Mouse (Mus musculus): ENCODE data around the gene Coro2a. TPM values are rescaled to one million over a fixed set of nuclear protein-coding genes. Genes with fewer than 3 reads are reported as not detected.

Gene Coro2a
- polyA plus RNA-seq, 2 experiments from 2014 or later = 104 to 110 TPM

DNA sequence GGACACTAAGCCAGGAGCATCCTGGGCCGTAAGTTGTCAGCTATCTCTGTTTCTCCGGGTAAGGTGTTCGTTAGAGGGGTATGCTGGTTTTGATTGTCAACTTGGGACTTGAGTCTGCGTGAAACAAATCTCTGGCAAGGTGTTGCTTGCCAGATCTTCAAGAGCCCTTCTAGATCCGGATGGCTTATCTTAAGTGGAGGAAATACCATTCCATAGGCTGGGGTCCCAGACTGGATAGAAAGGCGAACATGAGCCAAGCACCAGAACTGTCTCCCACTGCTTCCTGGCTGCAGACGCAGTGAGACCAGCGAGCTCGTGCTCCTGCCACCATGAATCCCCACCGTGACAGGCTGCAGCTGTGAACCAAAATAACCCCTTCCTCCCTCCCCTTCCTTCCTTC, 80.5 kb downstream of the Coro2a start:
- ATAC-seq = no peak

- ATAC-seq = no peak
Observed at GRCm38 (mm10) chr4:46520491-46520890, 81.5 kb downstream of the Coro2a start.

- peak; percentile 83 for ATAC-seq
Observed at GRCm38 (mm10) chr4:46507736-46508460, 94.1 kb downstream of the Coro2a start.

- peak; percentile 77 for ATAC-seq
Observed at GRCm38 (mm10) chr4:46506801-46507610, 95.0 kb downstream of the Coro2a start.

DNA sequence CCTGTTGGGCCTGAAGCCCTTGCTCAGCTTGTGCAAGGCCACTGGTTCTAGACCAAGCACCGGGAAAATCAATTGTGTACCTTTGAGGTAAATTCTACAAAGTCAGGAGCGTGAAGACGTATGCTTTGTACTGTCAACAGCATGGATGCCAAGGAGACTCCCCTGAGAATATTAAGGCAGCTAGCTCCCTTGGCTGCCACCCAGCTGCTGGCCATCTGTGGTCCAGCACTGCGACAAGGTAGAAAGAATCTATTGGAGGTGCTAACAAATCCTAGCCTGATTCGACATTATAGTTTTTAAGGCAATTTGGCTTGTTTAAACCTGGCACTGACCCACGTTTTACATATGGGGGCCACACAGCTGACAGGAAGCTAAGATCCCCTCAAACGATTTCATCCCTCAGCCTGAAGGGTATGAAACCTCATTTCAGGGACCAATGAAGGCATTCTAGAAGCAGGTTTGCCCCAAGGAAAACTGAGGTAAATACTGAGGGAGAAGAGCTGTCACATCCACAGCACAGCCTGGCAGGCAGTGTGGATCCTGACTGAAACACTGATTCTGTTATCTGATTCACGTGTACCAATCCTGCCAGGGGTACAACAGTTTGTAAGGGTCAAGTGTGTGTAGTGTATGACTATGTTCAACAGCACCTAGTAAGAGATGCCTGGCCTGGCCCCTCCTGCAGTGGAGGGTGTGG, 96.5 kb downstream of the Coro2a start:
- ATAC-seq = no peak

GRCm38 (mm10) chr4:46503881-46504280, 98.1 kb downstream of the Coro2a start:
- ATAC-seq = no peak

- no peak for ATAC-seq
Observed at GRCm38 (mm10) chr4:46502606-46503502, 99.1 kb downstream of the Coro2a start.

- ATAC-seq = peak; percentile 21
Observed at GRCm38 (mm10) chr4:46498976-46499375, 103.0 kb downstream of the Coro2a start.

GRCm38 (mm10) chr4:46498511-46498910, 103.5 kb downstream of the Coro2a start:
- no peak for ATAC-seq

GRCm38 (mm10) chr4:46497286-46497892, 104.6 kb downstream of the Coro2a start:
- ATAC-seq = peak; percentile 84

- no peak for ATAC-seq
Observed at GRCm38 (mm10) chr4:46495543-46495942, 106.5 kb downstream of the Coro2a start.

GRCm38 (mm10) chr4:46493071-46493470, 108.9 kb downstream of the Coro2a start:
- ATAC-seq = no peak

DNA sequence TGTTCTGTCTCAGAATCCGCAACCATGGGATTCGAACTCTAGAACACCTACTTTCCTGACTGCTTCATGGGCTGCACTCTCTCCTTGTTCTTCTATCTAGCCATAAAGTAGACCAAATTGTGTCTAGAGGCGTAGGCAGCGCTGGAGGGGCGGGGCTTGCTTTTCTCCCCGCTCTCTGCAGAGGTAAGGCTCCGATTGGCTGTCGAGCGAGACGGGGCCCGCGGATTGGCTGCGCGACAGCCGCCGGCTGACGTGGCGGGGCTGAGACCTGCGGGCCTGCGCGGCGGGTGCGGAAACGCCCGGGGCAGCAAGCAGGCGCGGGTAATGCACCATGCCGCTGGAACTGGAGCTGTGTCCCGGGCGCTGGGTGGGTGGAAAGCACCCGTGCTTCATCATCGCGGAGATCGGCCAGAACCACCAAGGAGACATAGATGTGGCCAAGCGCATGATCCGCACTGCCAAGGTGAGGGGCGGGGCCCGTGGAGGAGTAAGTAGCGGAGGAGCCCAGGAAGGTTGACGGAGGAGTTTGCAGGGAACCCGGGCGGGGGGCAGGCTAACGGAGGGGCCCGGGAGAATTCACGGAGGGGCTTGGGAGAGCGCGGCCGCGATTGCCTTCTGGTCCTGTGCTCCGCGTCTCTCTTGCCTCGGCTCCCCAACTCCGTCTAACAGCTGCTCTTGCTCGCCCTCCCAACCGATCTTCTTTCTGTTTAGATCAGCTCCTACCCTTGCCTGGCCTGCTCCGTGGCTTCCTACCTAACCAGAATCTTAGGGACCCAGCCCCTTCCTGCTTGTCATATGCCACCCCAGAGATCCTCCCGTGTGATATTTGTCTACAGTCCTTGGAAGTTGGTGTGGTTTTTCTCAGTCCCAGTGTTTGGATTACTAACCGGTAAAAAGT, 112.7 kb downstream of the Coro2a start, which contains the start of gene Nans:
Gene Nans, plus strand, starts transcription at position 221 of the 898 bp plus-strand sequence.
- peak; percentile 89 for ATAC-seq

GRCm38 (mm10) chr4:46487348-46487747, 114.7 kb downstream of the Coro2a start:
- no peak for ATAC-seq

Other genes starting within 250 kb of the Coro2a start
- 10 to 100 TPM; 20.9 TPM for gene Trmo, start 212.8 kb downstream of the Coro2a start, polyA plus RNA-seq (2017; shearing (Covaris generic))
- gene Hemgn, start 188.7 kb downstream of the Coro2a start, polyA plus RNA-seq (2017; shearing (Covaris generic)) = under 1 TPM in 1 of 2 experiments, not detected in 1; 0.36 TPM
- 10 to 100 TPM; 36.6 to 47.9 TPM for gene Anp32b, start 151.3 kb downstream of the Coro2a start, polyA plus RNA-seq (2017; shearing (Covaris generic))
- 10 to 100 TPM; 67.1 to 69.6 TPM for gene Nans, start 113.0 kb downstream of the Coro2a start, polyA plus RNA-seq (2017; shearing (Covaris generic))
- 10 to 100 TPM; 33.2 to 35.8 TPM for gene Trim14, start 66.1 kb downstream of the Coro2a start, polyA plus RNA-seq (2017; shearing (Covaris generic))
- under 1 TPM; 0.18 to 0.58 TPM for gene Tbc1d2, start 48.0 kb upstream of the Coro2a start, polyA plus RNA-seq (2017; shearing (Covaris generic))

All from CD4-positive, CD25-positive, alpha-beta regulatory T cell, adult 4 months (primary cell).